Comparison of ENCODE assay signal across 23 mouse cellular contexts in genomic region chrX:109141337-109141870, GRCm38 (mm10). TPM values are rescaled to one million over a fixed set of nuclear protein-coding genes. Genes with fewer than 3 reads are reported as not detected.
A peak's percentile ranks its signal among the peaks of the same experiment; 100 is the strongest.
DNase-seq lines count a peak whose midpoint lies in the region; ATAC-seq and TF ChIP-seq lines count a peak whose summit lies in the region.
"Had no signal": no experiment of that assay in that cellular context is flagged by ENCODE, and none has a peak within 500 bp of the region (broad histone marks: within the 10 kb centered on the region; RNA-seq: fewer than 3 reads in every experiment).

No protein-coding gene starts in this region.

- no peaks in the 10 kb centered on the region for H3K9me3 ChIP-seq in heart, postnatal 0 days (replicated peaks; ENCODE audit: control insufficient read depth, low read length)
- H3K9me3 ChIP-seq in heart, embryonic 11.5 days (replicated peaks; ENCODE audit: control insufficient read depth, low read length) = no peaks in the 10 kb centered on the region
- no peaks in the 10 kb centered on the region for H3K9me3 ChIP-seq in lung, embryonic 15.5 days
- H3K9me3 ChIP-seq: liver, embryonic 13.5 days; neural tube, embryonic 12.5 days had no signal

- no peak for ATAC-seq in heart, postnatal 0 days (ENCODE audit: insufficient read depth, low read depth)
- ATAC-seq in heart, embryonic 11.5 days (replicated peaks; ENCODE audit: insufficient number of reproducible peaks, low FRiP score, low TSS enrichment) = no peak
- peak; percentile 64; the same call in 1 of the 2 replicates for ATAC-seq in lung, embryonic 15.5 days (ENCODE audit: borderline replicate concordance, extremely low read depth, low FRiP score, low TSS enrichment)
- ATAC-seq: forebrain, embryonic 14.5 days; inflammation-experienced regulatory T-cells, adult 6 months had no signal

- H3K9ac ChIP-seq in heart, postnatal 0 days (replicated peaks; ENCODE audit: low read depth, low read length) = no peak overlapping the region
- no peak overlapping the region for H3K9ac ChIP-seq in heart, embryonic 11.5 days (ENCODE audit: low read depth, low read length)
- H3K9ac ChIP-seq in lung, embryonic 15.5 days = no peak overlapping the region
- H3K9ac ChIP-seq: hindbrain, embryonic 14.5 days; liver, embryonic 13.5 days; neural tube, embryonic 12.5 days had no signal

- TF ChIP-seq POLR2A in lung, adult 2 months (IDR thresholded peaks at IDR 0.05; ENCODE audit: borderline replicate concordance, extremely low read depth, low read depth, low read length) = no peak

- no peak overlapping the region for H3K4me2 ChIP-seq in heart, postnatal 0 days (ENCODE audit: low read depth, low read length)
- H3K4me2 ChIP-seq in heart, embryonic 11.5 days = no peak overlapping the region
- H3K4me2 ChIP-seq in lung, embryonic 15.5 days = no peak overlapping the region
- H3K4me2 ChIP-seq: hindbrain, embryonic 14.5 days; liver, embryonic 13.5 days; neural tube, embryonic 12.5 days had no signal

- TF ChIP-seq CTCF in heart, postnatal 0 days (IDR thresholded peaks at IDR 0.05; ENCODE audit: low read depth) = no peak
- no peak for TF ChIP-seq CTCF in lung, adult 2 months (IDR thresholded peaks at IDR 0.05; ENCODE audit: insufficient read depth, low read length)

- DNase-seq in heart, postnatal 0 days (ENCODE audit: low spot score) = no peak
- no peak for DNase-seq in lung, adult 2 months
- no peak for DNase-seq in cerebellum, adult 9-10 months
- DNase-seq in urinary bladder, postnatal 14 days (ENCODE audit: low spot score) = no peak
- DNase-seq: adrenal gland, adult 8-10 months; cerebellum, adult 2 months; gastrocnemius, postnatal 14 days; heart, postnatal 4 days; kidney, postnatal 4 days; liver, embryonic 13.5 days; midbrain, embryonic 14.5 days; right cerebral cortex, postnatal 14 days had no signal

- H3K36me3 ChIP-seq in heart, postnatal 0 days (replicated peaks; ENCODE audit: control insufficient read depth, insufficient read depth, low read length) = no peaks in the 10 kb centered on the region
- H3K36me3 ChIP-seq in heart, embryonic 11.5 days (ENCODE audit: control insufficient read depth, insufficient read depth, low read length) = no peaks in the 10 kb centered on the region
- H3K36me3 ChIP-seq in lung, embryonic 15.5 days = no peaks in the 10 kb centered on the region
- no peaks in the 10 kb centered on the region for H3K36me3 ChIP-seq in macrophage (ENCODE audit: inconsistent target)
- H3K36me3 ChIP-seq: liver, embryonic 13.5 days; neural tube, embryonic 12.5 days had no signal

- no peak for TF ChIP-seq EP300 in heart, postnatal 0 days (IDR thresholded peaks at IDR 0.05; ENCODE audit: low read depth)

- H3K27ac ChIP-seq in heart, postnatal 0 days (ENCODE audit: low read depth) = 0 out of 2 replicates have a peak overlapping the region, but pooled peaks have one; percentile 38
- H3K27ac ChIP-seq in heart, embryonic 11.5 days (ENCODE audit: low read depth, low read length) = no peak overlapping the region
- H3K27ac ChIP-seq in lung, embryonic 15.5 days = peak overlapping the region; percentile 73
- H3K27ac ChIP-seq in macrophage = peak overlapping the region; percentile 42
- H3K27ac ChIP-seq: hindbrain, embryonic 14.5 days; left cerebral cortex, adult 2 months; liver, embryonic 13.5 days; neural tube, embryonic 12.5 days had no signal

- H3K27me3 ChIP-seq in heart, postnatal 0 days (ENCODE audit: control insufficient read depth, insufficient read depth, low read length) = no peaks in the 10 kb centered on the region
- H3K27me3 ChIP-seq in heart, embryonic 11.5 days (ENCODE audit: control insufficient read depth, insufficient read depth, low read length) = no peaks in the 10 kb centered on the region
- H3K27me3 ChIP-seq in lung, embryonic 15.5 days = no peaks in the 10 kb centered on the region
- H3K27me3 ChIP-seq: liver, embryonic 13.5 days; neural tube, embryonic 12.5 days had no signal

- peaks cover 100% of the 10 kb centered on the region for H3K79me2 ChIP-seq in macrophage (ENCODE audit: inconsistent target)

- H3K4me3 ChIP-seq in heart, postnatal 0 days (ENCODE audit: low read depth, low read length) = no peak overlapping the region
- no peak overlapping the region for H3K4me3 ChIP-seq in heart, embryonic 11.5 days (ENCODE audit: low read depth, low read length)
- H3K4me3 ChIP-seq in lung, embryonic 15.5 days = no peak overlapping the region
- H3K4me3 ChIP-seq in lung, adult 2 months (replicated peaks; ENCODE audit: extremely low read depth, low read depth, low read length) = no peak overlapping the region
- H3K4me3 ChIP-seq in macrophage (ENCODE audit: inconsistent target) = no peak overlapping the region
- H3K4me3 ChIP-seq: left cerebral cortex, adult 2 months; liver, embryonic 13.5 days; neural tube, embryonic 12.5 days had no signal

- no peaks in the 10 kb centered on the region for H3K4me1 ChIP-seq in heart, postnatal 0 days (ENCODE audit: control insufficient read depth, insufficient read depth)
- no peaks in the 10 kb centered on the region for H3K4me1 ChIP-seq in heart, embryonic 11.5 days (ENCODE audit: control insufficient read depth, insufficient read depth, low read length)
- H3K4me1 ChIP-seq in lung, embryonic 15.5 days = no peaks in the 10 kb centered on the region; the same call in none of the 2 replicates
- peaks cover 6% of the 10 kb centered on the region for H3K4me1 ChIP-seq in lung, adult 2 months (ENCODE audit: control insufficient read depth, insufficient read depth, low read length)
- H3K4me1 ChIP-seq: liver, embryonic 13.5 days; neural tube, embryonic 12.5 days had no signal

- 71% methylated on average over 1 of the region's 1 CpGs for WGBS in heart, postnatal 0 days
- WGBS in heart, embryonic 11.5 days (ENCODE audit: insufficient replicate concordance) = 65% methylated on average over 1 of the region's 1 CpGs
- 47% methylated on average over 1 of the region's 1 CpGs for WGBS in lung, embryonic 15.5 days
- 40% methylated on average over 1 of the region's 1 CpGs for WGBS in lung, adult 2 months
- 80% methylated on average over 1 of the region's 1 CpGs for WGBS in macrophage (ENCODE audit: missing documents)

RNA-seq across cellular contexts. Expression of gene Sh3bgrl, which starts 46.2 kb away (rescaled TPM):
- 45.3 and 47.4 TPM in 2 replicates for total RNA-seq in heart, postnatal 0 days (2014; rRNA removed; ENCODE audit: low replicate concordance)
- polyA plus RNA-seq in heart, postnatal 0 days (2015; fragmentation: Nextera tagmentation; extraction: Ambion mirVana) = 52.7 and 56.7 TPM in 2 replicates
- polyA plus RNA-seq in heart, embryonic 11.5 days (2014; fragmentation: Nextera tagmentation; extraction: Ambion mirVana) = 94.0 and 100 TPM in 2 replicates
- polyA plus RNA-seq in lung, embryonic 15.5 days (2015; fragmentation: Nextera tagmentation; extraction: Ambion mirVana) = 212 and 239 TPM in 2 replicates
- 16.5 and 31.8 TPM in 2 replicates for polyA plus RNA-seq in lung, adult 2 months (2012; rRNA removed)
- 10 to 100 TPM; 14.7 to 76.2 (median 33.9) TPM for total RNA-seq in macrophage (2018; cell fraction: chromatin; rRNA removed)
- total RNA-seq in macrophage (2018; cell fraction: cytosol; rRNA removed) = 100 to 1,000 TPM; 260 to 366 (median 281) TPM
- 100 to 1,000 TPM in 14 of 26 experiments, 10 to 100 TPM in 12; 53.4 to 237 (median 107) TPM for total RNA-seq in macrophage (2018; cell fraction: nucleus; rRNA removed)
- 230 to 315 TPM (median 246 TPM) in 3 replicates for polyA plus RNA-seq in macrophage (2018)

RNA-seq across cellular contexts. Expression of gene Gm6377, which starts 55.2 kb away (rescaled TPM):
- 0.27 and 0.61 TPM in 2 replicates for total RNA-seq in heart, postnatal 0 days (2014; rRNA removed; ENCODE audit: low replicate concordance)
- polyA plus RNA-seq in heart, postnatal 0 days (2015; fragmentation: Nextera tagmentation; extraction: Ambion mirVana) = 0.07 and 0.11 TPM in 2 replicates
- polyA plus RNA-seq in heart, embryonic 11.5 days (2014; fragmentation: Nextera tagmentation; extraction: Ambion mirVana) = 0.11 and 0.38 TPM in 2 replicates
- polyA plus RNA-seq in lung, embryonic 15.5 days (2015; fragmentation: Nextera tagmentation; extraction: Ambion mirVana) = not detected in 2 replicates
- polyA plus RNA-seq in lung, adult 2 months (2012; rRNA removed) = 0.03 and 0.15 TPM in 2 replicates
- 100 to 1,000 TPM in 13 of 26 experiments, 10 to 100 TPM in 13; 19.2 to 358 (median 98.5) TPM for total RNA-seq in macrophage (2018; cell fraction: chromatin; rRNA removed)
- 100 to 1,000 TPM in 12 of 26 experiments, 10 to 100 TPM in 14; 25.5 to 515 (median 82.9) TPM for total RNA-seq in macrophage (2018; cell fraction: cytosol; rRNA removed)
- 100 to 1,000 TPM in 20 of 26 experiments, 10 to 100 TPM in 6; 32.7 to 673 (median 283) TPM for total RNA-seq in macrophage (2018; cell fraction: nucleus; rRNA removed)
- polyA plus RNA-seq in macrophage (2018) = 14.7 to 27.0 TPM (median 21.4 TPM) in 3 replicates
- total RNA-seq: gastrocnemius, postnatal 14 days; layer of hippocampus, postnatal 10 days; left cerebral cortex, adult 2 months; left cerebral cortex, postnatal 36 days had no signal
- polyA plus RNA-seq: cerebellum, adult 2 months; hindbrain, embryonic 14.5 days; neural tube, embryonic 12.5 days; testis, adult 2 months had no signal

Comparison
In these comparisons a context has a peak if more than half of its experiments do, and no peak if none do; other contexts are left out.
1. RNA of gene Gm6377, which starts 55.2 kb away (polyA plus RNA-seq): 14.7 to 27.0 TPM in macrophage; 0.03 to 0.15 TPM in lung, adult 2 months, 0.11 to 0.38 TPM in heart, embryonic 11.5 days, 0.07 to 0.11 TPM in heart, postnatal 0 days and not detected in lung, embryonic 15.5 days; every median in the first group is over 10 times any median in the second.